Mouse (Mus musculus) adrenal gland, postnatal 25 days (tissue): ENCODE data around the gene Tagln. TPM values are rescaled to one million over a fixed set of nuclear protein-coding genes. Genes with fewer than 3 reads are reported as not detected.

Source experiments
- DNase-seq: peaks from one replicate; pipeline ENCODE4 v3.0.0; 2021; ENCODE audit warnings: mixed read lengths
- long read RNA-seq: library from polyadenylated mRNA; stranded (forward); transcript quantifications from one replicate; pipeline ENCODE4 v2.0.0, GENCODE M21; 2021
- total RNA-seq: library from RNA; stranded (reverse); gene quantifications from 2 replicates; pipeline ENCODE4 v1.2.3, GENCODE M21; 2021

The Tagln gene
- 51.0 and 70.2 TPM in 2 replicates for total RNA-seq
- long read RNA-seq, transcript Tagln-201 (5 exons, 1,595 nt): major isoform, 18 of 20 reads
- long read RNA-seq, partial matches to known transcripts: 0 of 20 reads
- long read RNA-seq, other reads (novel, unspliced or antisense): 2 of 20 reads

GRCm38 (mm10) chr9:45935628-45936210, at the start of gene Tagln:
Gene Tagln, minus strand, starts transcription at chr9:45936058.
- DNase-seq: no peak

GRCm38 (mm10) chr9:45985229-45985567, 49.3 kb upstream of the Tagln start:
- peak; percentile 77 for DNase-seq

- peak; percentile 90 for DNase-seq
Measured at GRCm38 (mm10) chr9:45984409-45985228, 48.8 kb upstream of the Tagln start.

- DNase-seq: peak; percentile 13
Measured at GRCm38 (mm10) chr9:45983676-45984408, 48.0 kb upstream of the Tagln start.

- DNase-seq: no peak
Measured at GRCm38 (mm10) chr9:45981331-45981730, 45.5 kb upstream of the Tagln start.

- no peak for DNase-seq
Measured at GRCm38 (mm10) chr9:45980611-45981010, 44.8 kb upstream of the Tagln start.

- no peak for DNase-seq
Measured at GRCm38 (mm10) chr9:45979778-45980177, 43.9 kb upstream of the Tagln start.

GRCm38 (mm10) chr9:45976884-45977283, 41.0 kb upstream of the Tagln start:
- DNase-seq: no peak

GRCm38 (mm10) chr9:45963577-45963976, 27.7 kb upstream of the Tagln start:
- no peak for DNase-seq

- no peak for DNase-seq
Measured at GRCm38 (mm10) chr9:45961855-45962254, 26.0 kb upstream of the Tagln start.

GRCm38 (mm10) chr9:45959661-45960060, 23.8 kb upstream of the Tagln start:
- DNase-seq: no peak

- DNase-seq: no peak
Measured at GRCm38 (mm10) chr9:45958851-45959250, 23.0 kb upstream of the Tagln start.

- DNase-seq: peak; percentile 58
Measured at GRCm38 (mm10) chr9:45958023-45958670, 22.3 kb upstream of the Tagln start.

GRCm38 (mm10) chr9:45955107-45955963, 19.5 kb upstream of the Tagln start, which contains the start of gene Sidt2:
Gene Sidt2, minus strand, starts transcription at chr9:45955258.
- peak; percentile 91 for DNase-seq

- peak; percentile 50 for DNase-seq
Measured at GRCm38 (mm10) chr9:45954294-45955106, 18.6 kb upstream of the Tagln start.

GRCm38 (mm10) chr9:45953511-45954293, 17.8 kb upstream of the Tagln start:
- no peak for DNase-seq

- DNase-seq: no peak
Measured at GRCm38 (mm10) chr9:45952890-45953289, 17.0 kb upstream of the Tagln start.

- no peak for DNase-seq
Measured at GRCm38 (mm10) chr9:45952057-45952456, 16.2 kb upstream of the Tagln start.

GRCm38 (mm10) chr9:45946872-45947183, 11.0 kb upstream of the Tagln start:
- DNase-seq: no peak
